Mouse (Mus musculus) brain, embryonic 14.5 days (tissue): ENCODE measurements around the gene Tmem91.

ENCODE experiments used
- CTCF ChIP-seq: fragments of 200-500 bp; IDR thresholded peaks from 2 replicates; pipeline ENCODE4 v1.5.1; 2012; ENCODE audit warnings: inconsistent platforms, mild to moderate bottlenecking, moderate library complexity, borderline replicate concordance; ENCODE audit not compliant: insufficient read depth, insufficient read length; ENCODE audit errors: extremely low read depth
- POLR2A ChIP-seq: fragments of 200-500 bp; IDR thresholded peaks from 2 replicates; pipeline ENCODE4 v1.6.1; 2012; ENCODE audit warnings: mild to moderate bottlenecking, inconsistent platforms, borderline replicate concordance; ENCODE audit not compliant: poor library complexity, insufficient read depth, insufficient read length, severe bottlenecking; ENCODE audit errors: extremely low read depth

DNA sequence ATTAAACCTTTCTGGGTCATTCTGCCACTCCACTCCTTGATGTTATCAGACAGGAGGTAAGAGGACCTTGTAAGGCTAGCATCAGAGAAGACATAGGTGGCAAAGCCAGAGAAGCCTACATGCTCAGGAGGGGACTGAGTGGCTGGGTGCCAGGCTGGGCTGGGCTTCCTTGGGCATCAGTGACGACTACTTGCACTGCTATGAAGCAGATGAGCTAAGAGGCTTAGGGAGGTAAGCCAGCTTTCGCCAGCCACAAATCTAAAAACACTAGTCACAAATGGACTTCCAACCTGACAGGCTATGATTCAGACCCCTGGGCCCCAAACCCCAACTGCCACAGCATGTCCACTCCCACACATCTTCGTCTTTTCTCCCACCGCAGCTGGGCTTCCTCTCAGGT is 30.3 kb downstream of the Tmem91 start:
- TF ChIP-seq POLR2A (no peak), CTCF (no peak)
